Mouse (Mus musculus) inflammation-experienced regulatory T-cells, adult 6 months (primary cell): ENCODE data around the gene Arl4d. TPM values are rescaled to one million over a fixed set of nuclear protein-coding genes. Genes with fewer than 3 reads are reported as not detected.
"Not testable (repeated sequence)": the region's sequence is repeated elsewhere in the genome, so short reads cannot be mapped to it uniquely, and the experiment has no call there.

ENCODE experiments used
- ATAC-seq: one replicate; pipeline ENCODE4 v1.8.0; 2017
- polyA plus RNA-seq, 3 experiments: library from polyadenylated mRNA; unstranded; fragments of 100-300 nt; shearing (Covaris generic); gene quantifications; one replicate each; pipeline ENCODE4 v1.2.1; 2017

Arl4d gene
- polyA plus RNA-seq, 3 experiments from 2014 or later: 0.40 to 1.6 TPM; not detected in 1

DNA sequence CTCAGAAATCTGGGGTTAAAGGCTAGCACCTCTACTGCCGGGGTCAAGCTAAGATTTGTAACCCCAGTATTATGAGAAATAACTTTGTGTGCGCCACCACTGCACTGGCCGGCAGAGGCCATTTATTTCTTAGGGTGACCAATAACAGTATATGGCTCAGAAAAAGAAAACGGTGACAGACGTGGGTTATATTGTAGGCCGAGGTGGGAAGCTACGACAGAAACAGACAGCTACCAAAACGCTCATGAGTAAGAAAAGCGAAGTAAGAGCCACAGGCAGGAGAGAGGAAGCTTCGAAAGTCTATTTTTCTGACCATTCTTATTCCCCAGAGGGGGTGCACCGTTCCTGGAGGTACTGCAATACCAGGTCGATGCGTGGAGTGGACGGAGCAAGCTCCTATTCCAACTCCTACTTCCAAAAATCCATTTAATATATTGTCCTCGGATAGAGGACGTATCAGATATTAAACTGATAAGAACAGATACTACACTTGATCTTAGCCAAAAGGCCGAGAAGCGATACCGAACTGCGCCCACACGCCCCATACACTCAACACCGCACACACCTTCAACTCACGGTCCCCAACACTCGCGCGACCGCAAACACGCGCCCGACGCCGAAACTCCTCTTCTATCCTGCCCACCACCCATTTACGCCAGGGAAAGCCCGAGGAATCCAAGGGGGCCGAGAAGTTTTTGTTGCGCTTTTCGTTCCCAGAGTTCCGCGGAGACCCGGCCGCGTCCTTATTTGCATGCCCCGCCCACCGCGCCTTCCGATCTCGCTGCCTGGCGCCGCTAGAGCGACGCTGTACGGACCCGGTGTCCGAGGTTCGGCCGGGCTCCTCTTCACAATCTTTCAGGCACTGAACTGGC, 19.7 kb upstream of the Arl4d start:
- ATAC-seq: peak; percentile 55

DNA sequence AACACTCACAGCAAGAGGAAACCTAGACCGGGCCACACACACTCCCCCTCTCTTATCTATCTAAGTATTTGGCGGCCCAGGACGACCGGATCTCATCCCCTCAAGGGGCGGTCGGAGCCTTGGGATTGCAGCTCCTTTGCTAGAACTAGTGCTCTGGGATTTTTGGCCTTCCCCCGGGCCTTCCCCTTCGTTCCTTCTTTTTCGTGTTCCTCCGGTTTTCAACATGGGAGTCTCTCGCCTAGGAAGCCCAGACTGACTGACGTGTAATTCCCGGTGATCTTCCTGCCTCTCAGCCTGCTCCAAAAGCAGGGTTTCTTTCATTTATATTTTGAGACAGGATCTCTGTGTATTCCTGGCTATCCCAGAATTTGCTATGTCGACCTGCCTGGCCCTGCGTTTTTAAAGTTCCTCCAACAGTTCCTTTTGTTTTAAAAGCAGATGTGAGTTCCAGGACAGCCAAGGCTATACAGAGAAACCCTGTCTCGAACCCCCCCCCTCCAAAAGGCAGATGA, 19.0 kb upstream of the Arl4d start:
- not testable (repeated sequence) for ATAC-seq

DNA sequence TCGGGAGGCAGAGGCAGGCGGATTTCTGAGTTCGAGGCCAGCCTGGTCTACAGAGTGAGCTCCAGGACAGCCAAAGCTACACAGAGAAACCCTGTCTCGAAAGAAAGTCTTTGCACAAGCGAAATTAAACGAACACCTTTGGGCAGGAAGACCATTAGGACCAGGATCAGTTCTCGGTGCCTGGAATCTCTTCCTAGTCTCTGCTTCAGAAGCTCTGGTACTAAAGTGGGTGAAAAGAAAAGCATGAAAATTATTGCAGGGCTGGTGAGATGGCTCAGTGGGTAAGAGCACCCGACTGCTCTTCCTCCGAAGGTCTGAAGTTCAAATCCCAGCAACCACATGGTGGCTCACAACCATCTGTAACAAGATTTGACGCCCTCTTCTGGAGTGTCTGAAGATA, 18.2 kb upstream of the Arl4d start:
- ATAC-seq: not testable (repeated sequence)

DNA sequence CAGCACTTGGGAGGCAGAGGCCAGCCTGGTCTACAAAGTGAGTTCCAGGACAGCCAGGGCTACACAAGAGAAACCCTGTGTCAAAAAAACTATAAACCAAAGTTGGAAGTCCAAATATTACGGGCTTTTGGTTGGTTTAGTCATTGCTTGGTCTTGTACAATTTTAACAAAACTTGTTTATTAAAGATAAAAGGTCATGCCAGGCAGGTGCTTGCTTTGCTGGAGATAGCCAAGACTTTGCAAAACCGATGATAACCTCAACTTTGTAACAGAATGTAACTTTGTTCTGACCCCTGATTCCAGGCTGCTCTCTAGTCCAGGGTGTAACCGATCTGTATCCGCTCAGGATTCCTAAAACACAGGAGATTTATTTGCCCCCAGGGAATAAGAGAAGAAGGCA, 9.0 kb upstream of the Arl4d start:
- no peak for ATAC-seq

DNA sequence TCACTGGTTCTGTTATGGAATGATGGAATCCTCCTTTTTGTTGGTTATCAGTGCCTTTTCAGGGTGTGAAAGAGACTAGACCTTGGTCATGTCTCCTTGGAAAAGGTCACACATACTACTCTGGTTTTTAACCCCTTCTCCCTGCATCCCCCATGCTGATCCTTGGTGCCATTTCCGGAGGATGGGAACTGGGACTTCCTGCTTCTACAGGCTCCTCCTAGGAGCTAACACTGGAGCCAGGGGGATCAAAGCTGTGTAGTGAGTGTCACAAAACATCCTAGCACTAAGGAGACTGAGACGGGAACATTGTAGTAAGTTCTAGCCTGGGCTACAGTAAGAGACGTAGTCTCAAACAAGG, 7.8 kb upstream of the Arl4d start:
- ATAC-seq: no peak

DNA sequence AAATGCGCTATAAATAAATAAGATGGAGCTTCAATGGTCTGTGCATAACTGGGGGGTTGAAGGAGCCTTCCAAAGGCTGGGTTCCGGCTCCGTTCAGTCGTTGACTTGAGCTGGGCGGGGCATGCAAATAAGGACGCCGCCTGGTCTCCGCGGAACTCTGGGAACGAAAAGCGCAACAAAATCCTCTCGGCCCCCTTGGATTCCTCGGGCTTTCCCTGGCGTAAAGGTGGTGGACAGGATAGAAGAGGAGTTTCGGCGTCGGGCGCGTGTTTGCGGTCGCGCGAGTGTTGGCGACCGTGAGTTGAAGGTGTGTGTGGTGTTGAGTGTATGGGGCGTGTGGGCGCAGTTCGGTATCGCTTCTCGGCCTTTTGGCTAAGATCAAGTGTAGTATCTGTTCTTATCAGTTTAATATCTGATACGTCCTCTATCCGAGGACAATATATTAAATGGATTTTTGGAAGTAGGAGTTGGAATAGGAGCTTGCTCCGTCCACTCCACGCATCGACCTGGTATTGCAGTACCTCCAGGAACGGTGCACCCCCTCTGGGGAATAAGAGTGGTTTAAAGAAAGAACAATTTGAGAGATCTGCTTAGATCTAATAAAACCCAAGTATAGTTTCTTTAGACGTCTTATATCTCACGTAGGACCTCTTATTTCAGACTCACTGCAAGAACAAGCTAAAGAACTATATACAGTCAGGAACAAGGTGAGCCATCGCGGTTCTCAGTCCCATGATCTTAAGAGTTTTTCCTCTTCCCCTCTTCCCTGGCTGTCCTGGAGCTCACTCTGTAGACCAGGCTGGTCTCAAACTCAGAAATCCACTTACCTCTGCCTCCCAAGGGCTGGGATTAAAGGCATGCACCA, 7.2 kb upstream of the Arl4d start:
- ATAC-seq: peak; percentile 68

DNA sequence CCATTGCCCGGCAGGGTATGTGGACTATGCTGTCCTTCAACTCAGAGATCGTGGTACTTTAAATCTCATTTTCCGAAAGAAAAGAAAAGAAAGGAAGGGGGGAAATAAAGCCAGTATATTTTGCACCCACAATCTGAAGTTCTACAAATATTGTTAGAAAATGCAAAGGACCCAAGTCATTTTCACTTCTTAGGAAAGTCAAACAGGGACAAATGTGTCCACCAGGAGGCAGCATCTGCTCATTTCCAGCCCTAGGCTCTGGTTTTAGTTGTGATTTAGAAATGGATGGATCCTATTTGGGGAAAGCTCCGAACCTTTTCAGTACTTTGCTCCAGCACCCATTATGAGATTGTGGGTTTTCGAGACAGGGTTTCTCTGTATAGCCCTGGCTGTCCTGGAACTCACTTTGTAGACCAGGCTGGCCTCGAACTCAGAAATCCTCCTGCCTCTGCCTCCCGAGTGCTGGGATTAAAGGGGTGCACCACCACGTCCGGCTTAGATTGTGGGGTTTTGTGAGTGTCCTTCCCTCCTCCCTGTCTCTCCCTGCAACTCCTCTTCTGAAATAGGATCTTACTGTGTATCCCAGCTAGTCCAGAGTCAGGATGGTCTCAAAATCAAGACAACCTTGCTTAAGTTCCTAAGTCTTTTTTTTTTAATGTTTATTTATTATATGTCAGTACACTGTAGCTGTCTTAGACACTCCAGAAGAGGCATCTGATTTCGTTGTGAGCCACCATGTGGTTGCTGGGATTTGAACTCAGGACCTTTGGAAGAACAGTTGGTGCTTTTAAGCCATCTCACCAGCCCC, 6.4 kb upstream of the Arl4d start:
- ATAC-seq: peak; percentile 69

DNA sequence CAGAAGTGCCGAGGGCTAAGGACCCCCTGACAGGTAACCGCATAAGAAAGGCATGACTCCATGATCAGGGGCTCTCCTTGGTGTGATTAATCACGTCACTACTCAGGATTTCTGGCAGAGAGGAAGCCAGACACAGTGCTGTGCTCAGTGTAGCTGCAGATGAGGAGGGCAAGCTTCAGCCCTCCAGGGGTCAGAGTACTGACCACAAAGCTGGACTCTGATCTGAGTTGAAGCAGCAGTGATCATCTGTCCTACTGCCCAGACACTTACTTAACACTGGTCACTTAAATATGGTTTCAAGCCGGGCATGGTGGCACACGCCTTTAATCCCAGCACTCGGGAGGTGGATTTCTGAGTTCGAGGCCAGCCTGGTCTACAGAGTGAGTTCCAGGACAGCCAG, 4.2 kb upstream of the Arl4d start:
- ATAC-seq: no peak

DNA sequence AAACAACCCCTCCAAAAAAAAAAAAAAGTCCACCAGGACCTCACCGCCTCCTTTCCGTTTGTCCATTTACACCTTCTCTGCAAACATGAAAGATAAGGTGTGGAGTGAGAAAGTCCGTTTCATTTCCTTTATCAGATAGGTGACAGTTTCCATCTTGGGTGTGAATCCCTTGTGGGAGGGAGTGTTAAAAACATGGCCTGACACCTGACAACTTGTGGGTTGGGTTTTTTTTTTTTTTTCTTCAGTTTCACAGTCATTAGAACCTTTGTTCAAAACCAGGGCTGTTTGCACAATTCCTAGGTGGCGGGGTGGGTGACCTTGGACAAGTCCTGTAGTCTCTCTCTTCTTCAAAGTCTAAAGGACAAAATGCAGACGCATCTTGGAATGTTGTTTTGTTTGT, 3.6 kb upstream of the Arl4d start:
- ATAC-seq: no peak

DNA sequence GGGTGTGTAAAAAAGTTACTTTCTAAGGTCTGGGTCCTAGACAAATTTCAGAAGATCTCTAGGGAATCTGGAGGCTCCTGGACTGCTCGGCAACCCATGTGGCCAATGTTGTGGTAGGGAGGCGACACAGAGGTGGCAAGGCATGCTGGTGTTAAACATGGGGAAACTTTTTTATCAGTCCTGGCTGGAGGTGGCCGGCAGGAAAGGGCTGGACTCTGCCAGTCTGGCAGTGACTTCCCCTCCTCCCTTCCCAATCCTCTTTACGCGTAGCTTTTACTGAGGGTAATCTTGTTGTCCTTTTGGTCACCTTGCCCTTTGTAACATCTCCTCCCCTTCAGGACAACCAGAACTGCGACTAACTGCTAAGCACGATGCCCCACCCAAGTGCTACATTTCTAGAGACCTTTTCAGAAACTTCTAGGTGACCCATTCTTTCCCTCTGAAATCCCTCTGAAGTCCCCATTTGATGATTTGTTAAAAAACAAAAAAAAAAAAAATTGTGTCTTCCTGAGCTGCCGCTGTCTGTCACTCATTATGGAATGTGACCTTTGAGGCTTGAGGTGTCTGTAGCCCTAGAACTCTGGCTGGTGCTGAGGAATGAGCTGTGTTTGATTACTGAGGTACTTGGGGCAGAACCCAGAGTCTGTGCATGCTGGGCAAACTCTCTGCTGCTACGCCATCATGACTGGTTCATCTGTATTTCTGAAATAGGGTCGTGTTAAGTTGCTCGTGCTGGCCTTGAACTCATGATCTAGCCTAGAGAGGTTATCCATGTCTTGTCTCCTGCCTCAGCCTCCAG, 1.9 kb upstream of the Arl4d start:
- no peak for ATAC-seq

DNA sequence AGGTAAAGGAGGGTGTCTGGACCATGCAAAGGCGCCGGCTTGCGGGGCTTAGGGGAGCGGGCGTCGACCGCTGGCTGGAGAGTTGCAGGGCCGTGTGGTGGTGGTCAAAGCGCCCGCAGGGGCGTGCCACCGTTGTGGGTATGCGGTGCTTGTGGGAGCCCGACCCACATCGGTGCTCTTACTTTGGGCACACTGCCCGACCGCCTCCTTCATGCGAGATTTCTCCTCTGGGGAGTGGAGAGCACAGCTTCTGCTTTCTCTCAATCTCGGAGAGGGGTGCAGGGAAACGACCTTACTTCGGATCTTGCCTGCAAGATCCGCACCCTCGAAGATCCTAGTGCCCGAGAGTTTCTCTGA, 273 bp downstream of the Arl4d start:
- ATAC-seq: no peak

DNA sequence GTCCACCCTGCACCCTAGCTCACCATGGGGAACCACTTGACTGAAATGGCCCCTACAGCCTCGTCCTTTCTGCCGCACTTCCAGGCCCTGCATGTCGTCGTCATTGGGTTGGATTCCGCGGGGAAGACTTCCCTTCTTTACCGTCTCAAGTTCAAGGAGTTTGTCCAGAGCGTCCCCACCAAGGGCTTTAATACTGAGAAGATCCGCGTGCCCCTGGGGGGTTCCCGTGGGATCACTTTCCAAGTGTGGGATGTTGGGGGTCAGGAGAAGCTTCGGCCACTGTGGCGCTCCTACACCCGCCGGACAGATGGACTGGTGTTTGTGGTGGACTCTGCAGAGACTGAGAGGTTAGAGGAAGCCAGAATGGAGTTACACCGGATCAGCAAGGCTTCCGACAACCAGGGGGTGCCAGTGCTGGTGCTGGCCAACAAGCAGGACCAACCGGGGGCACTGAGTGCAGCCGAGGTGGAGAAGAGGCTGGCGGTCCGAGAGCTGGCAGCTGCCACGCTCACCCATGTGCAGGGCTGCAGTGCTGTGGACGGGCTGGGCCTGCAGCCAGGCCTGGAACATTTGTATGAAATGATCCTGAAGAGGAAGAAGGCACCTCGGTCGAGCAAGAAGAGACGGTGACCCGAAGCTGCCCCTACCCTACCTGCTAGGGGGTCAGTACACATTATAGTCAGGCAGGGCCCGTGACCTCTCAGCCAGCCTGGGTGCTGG, 1.4 kb downstream of the Arl4d start:
- no peak for ATAC-seq

DNA sequence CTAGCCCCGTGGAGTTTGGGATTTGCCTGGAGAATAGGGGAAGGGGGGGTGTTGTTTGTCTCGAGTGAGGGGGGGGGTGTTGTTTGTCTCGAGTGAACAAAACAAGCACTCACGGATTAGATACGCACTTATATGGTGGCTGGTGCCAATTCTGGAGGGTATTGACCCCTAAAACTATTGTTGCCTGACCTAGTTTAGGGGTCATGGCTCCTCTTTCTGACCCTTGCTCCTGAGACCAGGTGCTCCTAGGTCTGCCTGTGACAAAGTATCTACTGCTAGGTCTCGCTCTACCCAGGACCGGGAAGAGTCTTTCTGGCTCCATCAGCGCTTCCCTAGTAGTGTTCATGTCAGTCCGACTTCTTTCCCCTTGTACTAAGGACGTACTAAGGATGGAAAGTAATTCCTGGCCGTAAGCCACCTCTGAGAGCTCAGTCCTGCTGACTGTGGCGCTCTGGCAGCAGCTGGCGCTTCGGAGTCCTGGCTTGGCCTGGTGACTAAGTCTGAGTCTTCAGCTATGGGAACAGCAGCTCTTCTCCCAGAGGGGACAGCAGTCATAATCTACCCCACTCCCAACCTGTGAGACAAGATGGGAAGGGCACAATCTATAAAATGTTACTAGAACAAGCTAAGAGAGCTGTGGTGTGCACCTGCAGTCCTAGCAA, 2.7 kb downstream of the Arl4d start:
- no peak for ATAC-seq

DNA sequence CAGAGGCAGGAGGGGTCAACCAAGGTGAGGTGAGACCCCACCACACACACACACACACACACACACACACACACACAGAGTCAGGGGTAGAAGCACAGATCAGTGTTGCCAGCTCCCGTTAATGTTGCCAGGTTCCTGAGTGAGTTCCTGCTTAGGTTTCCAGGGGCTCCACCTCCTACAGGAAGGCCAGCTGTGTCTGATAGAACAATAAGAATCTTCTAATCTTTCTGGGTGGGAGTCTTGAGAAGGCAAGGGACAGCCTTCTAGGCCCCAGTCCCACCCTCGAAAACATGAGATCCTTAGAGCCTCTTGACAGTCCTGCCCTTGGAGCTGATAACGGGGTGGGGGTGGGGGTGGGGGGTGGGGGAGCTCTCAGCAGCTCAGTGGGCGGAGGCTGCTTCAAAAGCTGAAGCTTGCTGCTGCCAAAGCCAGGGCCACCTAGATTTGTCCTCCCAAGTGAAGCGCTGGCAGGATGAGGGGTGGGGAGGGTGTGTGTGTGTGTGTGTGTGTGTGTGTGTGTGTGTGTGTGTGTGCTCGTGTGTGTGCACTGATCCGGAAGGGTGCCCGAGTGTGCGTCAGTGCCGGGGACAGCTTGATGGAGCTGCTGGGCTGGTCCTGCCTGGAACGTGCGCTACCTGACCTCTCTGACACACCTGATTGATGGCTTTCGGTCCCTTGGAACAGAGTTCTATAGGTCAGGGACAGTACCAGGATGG, 3.4 kb downstream of the Arl4d start:
- ATAC-seq: no peak

DNA sequence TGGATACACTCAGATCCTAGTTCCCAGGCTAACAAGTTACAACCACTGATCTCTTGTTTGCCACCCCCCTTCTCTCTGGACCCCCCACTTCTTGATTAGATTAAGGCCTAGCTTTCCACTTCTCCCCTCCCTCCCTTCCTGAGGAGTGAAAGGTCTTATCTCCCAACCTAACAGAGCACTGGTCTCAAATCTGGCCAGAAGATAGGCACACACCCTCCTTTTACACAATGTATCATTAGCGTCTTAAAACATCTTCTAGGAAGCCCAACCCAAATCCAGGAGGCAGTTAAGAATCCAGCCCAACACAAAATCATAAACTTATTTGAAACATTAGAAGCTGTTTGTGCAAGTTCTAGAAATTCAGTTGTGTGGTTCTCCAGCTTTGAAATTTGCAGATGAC, 5.0 kb downstream of the Arl4d start:
- no peak for ATAC-seq

DNA sequence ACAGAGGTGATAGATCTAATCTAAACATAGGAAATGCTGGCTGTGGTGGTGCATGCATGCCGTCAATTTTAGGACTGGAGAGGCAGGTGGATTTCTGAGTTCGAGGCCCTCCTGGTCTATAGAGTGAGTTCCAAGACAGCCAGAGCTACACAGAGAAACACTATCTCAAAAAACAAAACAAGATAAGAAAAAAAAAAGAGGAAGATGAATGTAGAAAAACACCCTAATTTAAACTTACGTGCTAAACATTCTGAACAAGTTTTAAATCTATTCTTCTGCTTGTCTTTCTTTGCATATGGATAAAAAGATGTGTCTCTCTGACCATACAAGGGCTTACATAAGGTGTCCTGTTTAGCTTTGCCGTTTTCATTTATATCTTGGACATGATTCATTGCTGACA, 5.9 kb downstream of the Arl4d start:
- no peak for ATAC-seq

DNA sequence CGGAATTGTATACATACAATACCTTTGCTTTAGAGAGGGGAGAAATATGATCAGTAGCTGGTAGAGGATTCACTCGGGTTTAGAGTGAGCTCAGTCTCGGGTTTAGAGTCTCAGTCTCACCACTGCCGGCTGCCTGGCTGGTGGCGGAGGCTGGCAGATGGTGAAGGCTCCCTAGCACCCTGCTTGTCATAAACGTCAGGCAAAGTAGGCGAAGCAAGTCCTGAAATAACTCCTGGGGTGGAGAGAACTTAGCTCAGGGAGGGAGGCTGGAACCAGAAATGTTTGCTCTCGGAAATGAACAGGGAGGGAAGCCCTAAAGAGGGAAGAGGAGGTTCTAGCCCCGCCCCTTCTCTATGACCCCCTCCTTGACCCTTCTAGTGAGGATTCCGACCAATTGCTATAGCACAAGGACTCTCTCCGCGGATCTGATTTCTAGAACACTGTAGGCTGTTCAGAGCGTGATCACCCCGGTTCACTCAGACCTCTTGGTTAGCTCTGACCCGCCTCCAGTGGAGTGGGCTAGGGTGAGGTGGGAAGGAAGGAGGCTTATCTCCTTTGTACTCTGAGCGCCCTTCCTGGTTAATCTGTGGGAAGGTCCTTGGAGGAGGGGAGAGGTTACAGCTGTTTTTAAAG, 7.8 kb downstream of the Arl4d start:
- ATAC-seq: no peak

DNA sequence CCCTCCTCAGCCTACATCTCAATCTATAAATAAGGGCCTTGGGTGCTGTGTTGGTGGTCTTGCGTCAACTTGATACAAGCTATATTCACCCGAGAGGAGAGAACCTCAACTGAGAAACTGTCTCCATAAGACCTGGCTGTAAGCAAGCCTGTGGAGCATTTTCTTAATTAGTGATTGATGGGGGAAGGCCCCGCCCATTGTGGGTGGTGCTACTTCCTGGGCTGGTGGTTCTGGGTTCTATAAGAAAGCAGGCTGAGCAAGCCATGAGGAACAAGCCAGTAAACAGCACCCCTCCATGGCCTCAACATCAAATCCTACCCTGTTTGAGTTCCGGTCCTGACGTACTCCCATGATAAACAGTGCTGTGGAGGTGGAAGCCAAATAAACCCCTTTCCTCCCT, 8.8 kb downstream of the Arl4d start:
- no peak for ATAC-seq

DNA sequence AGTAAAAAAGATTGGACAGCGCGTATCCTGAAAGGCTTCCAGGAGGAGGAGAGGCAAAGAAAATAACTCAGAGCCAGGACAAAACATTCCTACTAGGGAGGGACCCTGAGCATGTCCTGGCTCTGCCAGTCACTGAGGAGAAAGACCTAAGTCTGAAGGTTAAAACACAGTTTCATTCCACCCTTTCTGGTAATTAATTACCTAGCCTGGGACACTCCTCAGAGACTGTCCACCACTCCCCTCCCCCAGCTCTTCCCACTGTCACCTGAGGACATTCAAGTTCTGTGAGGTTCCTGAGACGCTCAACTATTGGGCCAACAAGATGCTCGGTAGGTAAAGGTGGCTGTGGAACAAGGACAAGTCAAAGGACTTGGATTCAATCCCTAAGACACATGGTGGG, 10.0 kb downstream of the Arl4d start:
- ATAC-seq: no peak

DNA sequence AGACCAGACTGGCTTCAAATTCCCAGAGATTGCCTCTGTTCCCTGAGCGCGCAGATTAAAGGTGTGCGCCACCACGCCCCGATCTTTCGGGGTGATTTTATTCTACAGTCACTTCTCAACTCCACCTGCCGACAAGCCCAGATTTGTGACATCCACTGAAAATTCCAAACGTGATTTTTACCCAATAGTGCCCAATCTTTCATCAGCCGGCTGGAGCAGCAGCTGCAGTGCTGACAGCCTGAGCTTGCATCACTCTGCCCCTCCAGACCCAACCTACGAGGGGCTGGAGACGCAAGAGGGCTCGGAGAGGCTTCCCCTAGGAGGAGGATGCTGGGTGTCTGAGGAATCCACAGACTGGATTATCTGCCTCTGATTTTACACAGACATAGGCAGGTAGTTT, 12.3 kb downstream of the Arl4d start:
- no peak for ATAC-seq
